Mouse (Mus musculus) liver, adult 2 months (tissue): Measurements from ENCODE around the gene Tmpo.

ENCODE experiments used
- CTCF ChIP-seq: fragments of 200-500 bp; IDR thresholded peaks from 2 replicates; pipeline ENCODE4 v1.5.1; 2011; ENCODE audit warnings: low read depth, low read length, control low read depth
- POLR2A ChIP-seq: fragments of 200-500 bp; IDR thresholded peaks from 2 replicates; pipeline ENCODE4 v1.6.1; 2011; ENCODE audit warnings: low read length, control low read depth; ENCODE audit not compliant: insufficient read depth; ENCODE audit errors: extremely low read depth

DNA sequence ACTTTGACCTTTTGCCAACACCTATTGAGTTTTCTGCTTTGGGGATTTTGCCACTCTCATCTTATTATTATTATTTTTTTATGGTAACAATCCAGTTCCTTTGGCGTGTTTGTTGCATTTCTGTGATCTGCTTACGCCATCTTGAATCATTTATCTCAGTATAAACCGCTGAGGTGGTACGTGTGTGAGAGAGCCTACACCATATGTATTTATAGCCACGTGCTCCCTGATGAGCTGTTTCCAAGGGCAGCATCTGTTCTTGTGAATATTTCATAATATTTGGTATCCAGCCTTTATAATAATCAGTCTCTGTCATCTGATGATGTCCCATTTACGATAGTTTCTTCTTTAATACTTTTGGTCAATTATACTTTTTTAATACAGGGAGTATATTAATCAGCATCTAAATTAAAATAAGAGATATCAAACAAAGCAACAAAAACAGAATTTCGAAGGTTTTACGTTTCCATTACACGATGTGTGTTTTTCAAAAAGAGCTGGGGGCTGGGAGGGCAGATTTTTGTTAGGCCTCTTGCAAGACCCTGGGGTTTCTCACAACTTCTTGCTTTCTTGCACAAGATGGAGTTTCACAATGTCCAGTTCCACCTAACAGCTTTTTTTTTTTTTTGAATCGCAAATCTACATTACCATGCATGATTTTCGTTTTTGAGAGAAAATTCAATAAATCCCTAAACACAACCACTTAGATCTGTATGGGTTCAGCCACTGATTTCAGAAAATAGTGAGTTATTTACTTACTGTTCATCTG is 28.0 kb upstream of the Tmpo start:
- TF ChIP-seq CTCF: no peak
- no peak for TF ChIP-seq POLR2A
